Mouse (Mus musculus): ENCODE results near the gene Ghrl.
"Not testable (repeated sequence)": the region's sequence is repeated elsewhere in the genome, so short reads cannot be mapped to it uniquely, and the experiment has no call there.

GRCm38 (mm10) chr6:113713389-113713788 lies 6.3 kb downstream of the Ghrl start:
- TF ChIP-seq CTCF (IDR thresholded peaks at IDR 0.05; ENCODE audit: control insufficient read depth, insufficient read depth, insufficient read length); MAX (IDR thresholded peaks at IDR 0.05); CEBPB (IDR thresholded peaks at IDR 0.05; ENCODE audit: low read depth); USF1 (IDR thresholded peaks at IDR 0.05; ENCODE audit: low read depth): not testable (repeated sequence)

Data from C2C12 (cell line).